ENCODE assay signal across 11 mouse cellular contexts in the genomic region with DNA sequence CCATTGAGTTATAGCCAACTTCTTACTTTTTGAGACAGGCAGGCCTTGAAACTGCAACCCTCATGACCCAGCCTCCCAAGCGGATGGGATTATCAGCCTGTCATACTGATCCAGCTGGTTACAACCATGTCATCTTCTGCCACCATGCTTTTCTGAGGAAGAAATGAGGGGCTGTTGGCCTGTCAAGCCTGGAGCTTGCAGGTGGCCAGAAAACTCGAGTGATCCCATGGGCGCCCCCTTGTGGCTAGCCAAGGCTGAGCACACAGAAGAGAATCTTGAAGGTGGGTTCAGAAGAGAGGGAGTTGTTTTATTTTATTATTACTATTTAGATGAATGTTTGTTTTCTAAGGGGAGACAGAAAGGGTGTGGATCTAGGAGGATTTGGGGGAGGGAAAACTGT. TPM values are rescaled to one million over a fixed set of nuclear protein-coding genes. Genes with fewer than 3 reads are reported as not detected.
DNase-seq lines count a peak whose midpoint lies in the region; ATAC-seq and TF ChIP-seq lines count a peak whose summit lies in the region.
"Had no signal": no experiment of that assay in that cellular context is flagged by ENCODE, and none has a peak within 500 bp of the region (broad histone marks: within the 10 kb centered on the region; RNA-seq: fewer than 3 reads in every experiment).

No protein-coding gene starts in this region.

- H3K9me3 ChIP-seq in intestine, embryonic 14.5 days (ENCODE audit: control insufficient read depth, low read length) = no peaks in the 10 kb centered on the region
- H3K9me3 ChIP-seq in intestine, embryonic 15.5 days = no peaks in the 10 kb centered on the region
- H3K9me3 ChIP-seq in liver, embryonic 14.5 days (ENCODE audit: control insufficient read depth, low read length) = no peaks in the 10 kb centered on the region; the same call in 1 of the 2 replicates
- H3K9me3 ChIP-seq: neural tube, embryonic 12.5 days had no signal

- no peak overlapping the region for H3K4me3 ChIP-seq in intestine, embryonic 14.5 days (ENCODE audit: low read depth, low read length)
- H3K4me3 ChIP-seq in intestine, embryonic 15.5 days (replicated peaks) = no peak overlapping the region
- no peak overlapping the region for H3K4me3 ChIP-seq in testis, adult 2 months (ENCODE audit: control insufficient read depth, low read depth, low read length)
- no peak overlapping the region for H3K4me3 ChIP-seq in liver, embryonic 14.5 days (ENCODE audit: insufficient read depth in 1 of 2, low read depth in 2 of 2, low read length in 2 of 2)
- H3K4me3 ChIP-seq: embryonic facial prominence, embryonic 12.5 days; neural tube, embryonic 12.5 days had no signal

- no peak overlapping the region for H3K4me2 ChIP-seq in intestine, embryonic 14.5 days (ENCODE audit: low read length)
- H3K4me2 ChIP-seq in intestine, embryonic 15.5 days (replicated peaks) = no peak overlapping the region
- H3K4me2 ChIP-seq in liver, embryonic 14.5 days (ENCODE audit: low read depth) = no peak overlapping the region
- H3K4me2 ChIP-seq: embryonic facial prominence, embryonic 12.5 days; neural tube, embryonic 12.5 days had no signal

- TF ChIP-seq EP300 in liver, embryonic 14.5 days (IDR thresholded peaks at IDR 0.05; ENCODE audit: low read depth) = no peak

- peak; percentile 64; the same call in 1 of the 2 replicates for TF ChIP-seq CTCF in testis, adult 2 months (IDR thresholded peaks at IDR 0.05; ENCODE audit: control insufficient read depth, insufficient read depth, insufficient replicate concordance, low read depth, low read length)
- peak; percentile 74 for TF ChIP-seq CTCF in liver, embryonic 14.5 days (IDR thresholded peaks at IDR 0.05; ENCODE audit: low read depth)

- peak; percentile 78 for DNase-seq in intestine, embryonic 14.5 days (ENCODE audit: low spot score)
- no peak for DNase-seq in testis, postnatal 14 days (ENCODE audit: low spot score)
- no peak for DNase-seq in liver, embryonic 14.5 days (ENCODE audit: low read depth in 3 of 3, low spot score in 3 of 3)
- DNase-seq in splenic B cell, adult 2 months (ENCODE audit: low read depth, low spot score) = peak; percentile 54
- no peak for DNase-seq in left cerebral cortex, adult 9 months (ENCODE audit: low spot score in 2 of 2)

- no peak for ATAC-seq in intestine, embryonic 14.5 days (replicated peaks; ENCODE audit: low FRiP score, low TSS enrichment, low read depth)
- no peak for ATAC-seq in intestine, embryonic 15.5 days
- ATAC-seq in common myeloid progenitor, adult 5-6 weeks (replicated peaks; ENCODE audit: low read depth, poor library complexity, severe bottlenecking) = peak; percentile 77
- no peak for ATAC-seq in liver, embryonic 14.5 days (ENCODE audit: insufficient read depth)

- no peak overlapping the region for H3K9ac ChIP-seq in intestine, embryonic 14.5 days (ENCODE audit: low read length)
- H3K9ac ChIP-seq in intestine, embryonic 15.5 days = no peak overlapping the region
- no peak overlapping the region for H3K9ac ChIP-seq in liver, embryonic 14.5 days (replicated peaks)
- H3K9ac ChIP-seq: embryonic facial prominence, embryonic 12.5 days; neural tube, embryonic 12.5 days had no signal

- no peak overlapping the region for H3K27ac ChIP-seq in intestine, embryonic 14.5 days (ENCODE audit: low read depth)
- H3K27ac ChIP-seq in intestine, embryonic 15.5 days = no peak overlapping the region
- no peak overlapping the region for H3K27ac ChIP-seq in testis, adult 2 months (ENCODE audit: control insufficient read depth, insufficient read depth, low read depth, low read length)
- H3K27ac ChIP-seq in liver, embryonic 14.5 days = no peak overlapping the region
- H3K27ac ChIP-seq: embryonic facial prominence, embryonic 12.5 days; neural tube, embryonic 12.5 days had no signal

- no peaks in the 10 kb centered on the region for H3K36me3 ChIP-seq in intestine, embryonic 14.5 days (ENCODE audit: control insufficient read depth, insufficient read depth, low read length)
- H3K36me3 ChIP-seq in intestine, embryonic 15.5 days = no peaks in the 10 kb centered on the region
- H3K36me3 ChIP-seq in testis, adult 2 months (ENCODE audit: control insufficient read depth, insufficient read depth, low read length) = 0 out of 2 replicates have a peak, but pooled peaks cover 1% of the 10 kb centered on the region
- H3K36me3 ChIP-seq in liver, embryonic 14.5 days (replicated peaks; ENCODE audit: control insufficient read depth, insufficient read depth, low read depth) = no peaks in the 10 kb centered on the region
- H3K36me3 ChIP-seq in splenic B cell, adult 2 months (ENCODE audit: control insufficient read depth, insufficient read depth, low read length, poor library complexity, severe bottlenecking) = no peaks in the 10 kb centered on the region
- H3K36me3 ChIP-seq: embryonic facial prominence, embryonic 12.5 days; neural tube, embryonic 12.5 days had no signal

- TF ChIP-seq POLR2A in testis, adult 2 months (IDR thresholded peaks at IDR 0.05; ENCODE audit: control insufficient read depth, low read depth, low read length) = no peak

- 0 out of 2 replicates have a peak, but pooled peaks cover 3% of the 10 kb centered on the region for H3K4me1 ChIP-seq in intestine, embryonic 14.5 days (replicated peaks; ENCODE audit: control insufficient read depth, insufficient read depth, low read length)
- H3K4me1 ChIP-seq in intestine, embryonic 15.5 days (replicated peaks) = no peaks in the 10 kb centered on the region
- no peaks in the 10 kb centered on the region for H3K4me1 ChIP-seq in testis, adult 2 months (ENCODE audit: control insufficient read depth, insufficient read depth, low read length)
- no peaks in the 10 kb centered on the region; a peak in 1 of 4 replicates for H3K4me1 ChIP-seq in liver, embryonic 14.5 days (replicated peaks; ENCODE audit: control insufficient read depth in 2 of 2, insufficient read depth in 2 of 2, low read length in 1 of 2)
- H3K4me1 ChIP-seq: embryonic facial prominence, embryonic 12.5 days; neural tube, embryonic 12.5 days had no signal

- H3K27me3 ChIP-seq in intestine, embryonic 14.5 days (replicated peaks; ENCODE audit: control insufficient read depth, insufficient read depth, low read length) = no peaks in the 10 kb centered on the region
- no peaks in the 10 kb centered on the region for H3K27me3 ChIP-seq in intestine, embryonic 15.5 days (replicated peaks)
- H3K27me3 ChIP-seq in testis, adult 2 months (ENCODE audit: control insufficient read depth, insufficient read depth, low read length) = no peaks in the 10 kb centered on the region
- H3K27me3 ChIP-seq in liver, embryonic 14.5 days (ENCODE audit: control insufficient read depth, insufficient read depth, low read length) = no peaks in the 10 kb centered on the region
- no peaks in the 10 kb centered on the region for H3K27me3 ChIP-seq in splenic B cell, adult 2 months (ENCODE audit: control insufficient read depth, insufficient read depth, low read length, poor library complexity, severe bottlenecking)
- H3K27me3 ChIP-seq: embryonic facial prominence, embryonic 12.5 days; neural tube, embryonic 12.5 days had no signal

- WGBS in intestine, embryonic 14.5 days = 25% methylated on average over 3 of the region's 3 CpGs
- WGBS in intestine, embryonic 15.5 days = 22% methylated on average over 3 of the region's 3 CpGs
- 20% methylated on average over 3 of the region's 3 CpGs for WGBS in liver, embryonic 14.5 days (ENCODE audit: insufficient replicate concordance)

RNA-seq across cellular contexts. Expression of a gene that starts 4.1 kb away (rescaled TPM):
- not detected in 2 replicates for polyA plus RNA-seq in intestine, embryonic 14.5 days (2014; fragmentation: Nextera tagmentation; extraction: Ambion mirVana)
- polyA plus RNA-seq in intestine, embryonic 15.5 days (2015; fragmentation: Nextera tagmentation; extraction: Ambion mirVana) = 0.13 TPM in 1 of 2 replicates, not detected in the other
- polyA plus RNA-seq in testis, adult 2 months (2012; rRNA removed) = 98.9 and 105 TPM in 2 replicates
- not detected in 2 replicates for total RNA-seq in common myeloid progenitor, adult 5-6 weeks (2017)
- 0.09 TPM in 1 of 2 replicates, not detected in the other for polyA plus RNA-seq in liver, embryonic 14.5 days (2012; rRNA removed)
- not detected in 2 replicates for polyA plus RNA-seq in liver, embryonic 14.5 days (2014; fragmentation: Nextera tagmentation; extraction: Ambion mirVana)
- polyA plus RNA-seq: large intestine, adult 2 months had no signal

RNA-seq across cellular contexts. Expression of a gene that starts 49.1 kb away (rescaled TPM):
- polyA plus RNA-seq in intestine, embryonic 14.5 days (2014; fragmentation: Nextera tagmentation; extraction: Ambion mirVana) = 24.1 and 24.6 TPM in 2 replicates
- polyA plus RNA-seq in intestine, embryonic 15.5 days (2015; fragmentation: Nextera tagmentation; extraction: Ambion mirVana) = 16.5 and 17.9 TPM in 2 replicates
- 3.6 and 5.1 TPM in 2 replicates for polyA plus RNA-seq in testis, adult 2 months (2012; rRNA removed)
- not detected in 2 replicates for total RNA-seq in common myeloid progenitor, adult 5-6 weeks (2017)
- 3.6 TPM in 2 replicates for polyA plus RNA-seq in liver, embryonic 14.5 days (2012; rRNA removed)
- polyA plus RNA-seq in liver, embryonic 14.5 days (2014; fragmentation: Nextera tagmentation; extraction: Ambion mirVana) = 2.1 and 2.5 TPM in 2 replicates

Comparison
In these comparisons a context has a peak if more than half of its experiments do, and no peak if none do; other contexts are left out.
1. DNase-seq: peak in intestine, embryonic 14.5 days (single experiment) and splenic B cell, adult 2 months (single experiment); none in testis, postnatal 14 days (single experiment), liver, embryonic 14.5 days (0 of 3) and left cerebral cortex, adult 9 months (0 of 2).
2. RNA of a gene that starts 4.1 kb away (polyA plus RNA-seq): 98.9 to 105 TPM in testis, adult 2 months; 0.13 TPM in intestine, embryonic 15.5 days, not detected in intestine, embryonic 14.5 days and 0.09 TPM in liver, embryonic 14.5 days; every median in the first group is over 10 times any median in the second.